Mouse (Mus musculus) kidney, postnatal 14 days (tissue): ENCODE results near the gene Gm7982.
"Not testable (repeated sequence)": the region's sequence is repeated elsewhere in the genome, so short reads cannot be mapped to it uniquely, and the experiment has no call there.

Experiments used
- DNase-seq: peaks from one replicate; pipeline ENCODE4 v3.0.0; 2022; ENCODE audit warnings: mixed read lengths

Gene Gm7982

GRCm38 (mm10) chr5:95741714-95742113 lies at the start of gene Gm7982:
Gene Gm7982 (plus strand): TSS chr5:95742014.
- not testable (repeated sequence) for DNase-seq

GRCm38 (mm10) chr5:95736073-95736472 lies 5.7 kb upstream of the Gm7982 start, which contains the start of gene Gm7978:
Gene Gm7978 (minus strand): TSS chr5:95736173.
- DNase-seq = not testable (repeated sequence)

GRCm38 (mm10) chr5:95775690-95776089 lies 33.9 kb downstream of the Gm7982 start, which contains the start of gene E330014E10Rik:
Gene E330014E10Rik (plus strand): TSS chr5:95775990.
- DNase-seq = not testable (repeated sequence)
